Mouse (Mus musculus) limb, embryonic 11.5 days (tissue): ENCODE results near the gene Pde4d. TPM values are rescaled to one million over a fixed set of nuclear protein-coding genes. Genes with fewer than 3 reads are reported as not detected.

ENCODE experiments used
- ATAC-seq: fragments of 200-750 bp; cut with Nextera tagmentation; 2 replicates; pipeline ENCODE4 v1.8.0; 2017; ENCODE audit warnings: low read depth; ENCODE audit not compliant: insufficient number of reproducible peaks, low FRiP score, low TSS enrichment
- DNase-seq: peaks from one replicate; pipeline ENCODE4 v3.0.0-alpha.2; 2015; ENCODE audit warnings: low spot score
- H3K27ac ChIP-seq: fragments of 300-500 bp; sonication (generic); replicated peaks from 2 replicates; pipeline ENCODE4 v1.5.1; 2014; ENCODE audit warnings: low read depth, mild to moderate bottlenecking, low read length
- H3K27me3 ChIP-seq: fragments of 300-500 bp; sonication (generic); 2 replicates; pipeline ENCODE4 v1.6.1; 2014; ENCODE audit warnings: mild to moderate bottlenecking, low read length, mixed read lengths; ENCODE audit not compliant: control insufficient read depth, insufficient read depth
- H3K36me3 ChIP-seq: fragments of 300-500 bp; sonication (generic); 2 replicates; pipeline ENCODE4 v1.6.1; 2014; ENCODE audit warnings: mild to moderate bottlenecking, low read length, moderate library complexity, mixed read lengths; ENCODE audit not compliant: control insufficient read depth, insufficient read depth
- H3K4me1 ChIP-seq: fragments of 300-500 bp; sonication (generic); 2 replicates; pipeline ENCODE4 v1.6.1; 2014; ENCODE audit warnings: low read length, mixed read lengths; ENCODE audit not compliant: control insufficient read depth, insufficient read depth
- H3K4me2 ChIP-seq: fragments of 300-500 bp; sonication (generic); 2 replicates; pipeline ENCODE4 v1.6.1; 2014; ENCODE audit warnings: low read depth, mild to moderate bottlenecking, moderate library complexity; ENCODE audit not compliant: severe bottlenecking
- H3K4me3 ChIP-seq: fragments of 300-500 bp; sonication (generic); 2 replicates; pipeline ENCODE4 v1.5.1; 2014; ENCODE audit warnings: low read depth, low read length
- H3K9ac ChIP-seq: fragments of 300-500 bp; sonication (generic); 2 replicates; pipeline ENCODE4 v1.6.1; 2014; ENCODE audit warnings: mild to moderate bottlenecking, low read length
- H3K9me3 ChIP-seq: fragments of 300-500 bp; sonication (generic); 2 replicates; pipeline ENCODE4 v1.6.1; 2016; ENCODE audit warnings: low read length; ENCODE audit not compliant: control insufficient read depth
- WGBS: fragments of 180-500 bp; shearing (Covaris S2); extraction: QIAGEN DNeasy Blood & Tissue Kit; methylation state at CpG from one replicate; pipeline ENCODE4 v1.1.7; 2014; 5-methylcytosine and 5-hydroxymethylcytosine counted together
- polyA plus RNA-seq: library from polyadenylated mRNA; unstranded; fragments of >200 nt; fragmentation: Nextera tagmentation; extraction: Ambion mirVana; gene quantifications from 2 replicates; pipeline ENCODE4 v1.2.1, GENCODE M21; 2014

The Pde4d gene
- polyA plus RNA-seq, 1 experiment from 2014 or later, result 13.3 TPM

DNA sequence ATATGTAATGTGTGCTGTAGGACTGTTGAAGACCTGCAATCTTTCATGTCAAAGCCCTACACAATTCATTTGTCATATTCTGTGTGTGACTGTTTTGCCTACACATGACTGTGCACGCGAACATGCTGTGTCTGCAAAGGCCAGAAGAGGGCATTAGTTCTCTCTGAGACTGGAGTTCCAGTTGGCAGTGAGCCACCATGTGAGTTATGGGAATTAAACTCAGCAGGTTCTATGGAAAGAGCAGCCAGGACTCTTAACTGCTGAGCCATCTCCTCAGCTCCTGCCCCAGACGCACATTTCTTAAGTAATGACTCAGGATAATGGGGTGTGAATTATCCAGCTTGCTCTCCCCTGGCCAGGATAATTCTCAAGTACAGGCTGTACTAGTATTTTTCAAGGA, 363.2 kb downstream of the Pde4d start:
- H3K27me3 ChIP-seq, result no peaks in the 10 kb centered on the region
- WGBS, result 58% methylated on average over 3 of the region's 3 CpGs
- no peak overlapping the region for H3K9ac ChIP-seq
- H3K4me2 ChIP-seq, result no peak overlapping the region
- no peak for ATAC-seq
- peak; percentile 52 for DNase-seq
- H3K4me3 ChIP-seq, result no peak overlapping the region
- H3K27ac ChIP-seq, result no peak overlapping the region
- H3K4me1 ChIP-seq, result no peaks in the 10 kb centered on the region
- no peaks in the 10 kb centered on the region for H3K36me3 ChIP-seq
- H3K9me3 ChIP-seq, result no peaks in the 10 kb centered on the region

DNA sequence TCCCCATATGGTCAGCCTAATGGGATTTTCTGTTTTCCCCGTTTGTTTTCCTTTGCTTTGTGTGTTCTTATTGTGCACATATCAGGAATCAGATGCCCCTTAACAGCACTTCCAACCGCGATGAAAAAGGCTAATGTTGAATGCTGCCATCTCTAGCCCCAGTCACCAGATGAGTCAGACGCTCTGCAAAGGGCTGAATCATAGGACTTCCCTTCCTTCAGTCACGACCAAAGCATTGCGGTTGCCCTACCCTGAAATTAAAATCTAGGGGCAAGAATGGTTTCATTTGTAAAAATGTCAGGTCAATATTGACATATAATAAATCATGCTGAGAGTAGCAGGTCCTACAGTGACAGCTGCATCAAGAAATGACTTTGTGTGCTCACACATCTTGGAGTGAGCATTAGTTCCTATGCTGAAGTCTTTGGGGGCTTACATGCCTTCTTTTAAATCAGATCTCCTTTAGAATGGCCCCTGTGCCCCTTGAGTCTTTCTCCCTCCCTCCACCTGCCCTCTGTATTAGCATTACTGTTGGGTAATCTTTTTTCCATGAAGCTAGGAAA, 370.2 kb downstream of the Pde4d start:
- H3K4me2 ChIP-seq, result no peak overlapping the region
- no peaks in the 10 kb centered on the region for H3K27me3 ChIP-seq
- no peak for ATAC-seq
- no peak overlapping the region for H3K4me3 ChIP-seq
- WGBS, result 83% methylated on average over 6 of the region's 6 CpGs
- H3K4me1 ChIP-seq, result no peaks in the 10 kb centered on the region
- no peaks in the 10 kb centered on the region for H3K36me3 ChIP-seq
- H3K9me3 ChIP-seq, result no peaks in the 10 kb centered on the region
- H3K9ac ChIP-seq, result no peak overlapping the region
- no peak for DNase-seq
- no peak overlapping the region for H3K27ac ChIP-seq

DNA sequence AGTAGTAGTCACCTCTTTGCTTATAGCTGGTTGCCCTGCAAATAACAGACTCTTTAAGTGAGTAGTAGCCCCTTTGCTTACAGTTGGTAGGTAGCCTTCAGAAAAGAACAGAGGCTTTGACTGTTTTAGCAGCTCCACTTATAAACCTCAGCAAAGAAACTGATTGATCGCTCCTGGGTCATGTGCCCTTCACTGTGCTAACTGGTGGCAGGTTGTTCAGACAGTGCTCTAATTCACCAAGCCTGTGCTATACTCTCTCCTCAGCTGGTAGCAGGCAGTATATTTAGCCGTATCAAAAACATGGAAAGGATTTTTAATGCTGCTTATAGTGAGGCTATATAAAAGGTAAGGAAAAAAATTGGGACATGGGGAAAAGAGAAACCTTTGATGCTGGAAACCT, 370.7 kb downstream of the Pde4d start:
- H3K4me2 ChIP-seq, result no peak overlapping the region

DNA sequence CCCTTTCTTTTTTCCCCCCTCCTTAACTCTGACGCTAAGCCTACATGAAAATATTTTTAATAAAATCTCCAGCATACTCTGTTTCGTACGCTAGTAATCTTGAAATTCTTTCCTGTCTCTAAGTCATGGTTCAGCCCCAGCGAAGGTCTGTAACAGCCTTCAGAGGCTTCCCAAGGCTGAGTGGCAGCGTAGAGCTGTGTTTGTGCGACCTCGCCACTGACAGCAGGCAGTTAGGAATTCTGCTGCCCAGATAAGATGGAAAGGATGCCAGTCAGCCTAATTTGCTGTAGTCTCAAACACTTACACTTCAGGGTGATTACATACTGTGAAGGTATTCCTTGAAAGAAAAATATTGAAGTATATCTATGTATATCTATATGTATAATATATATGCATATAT, 371.5 kb downstream of the Pde4d start:
- DNase-seq (no peak), ATAC-seq (no peak)
- Histone ChIP-seq H3K36me3 (no peaks in the 10 kb centered on the region), H3K4me2 (no peak overlapping the region), H3K9me3 (no peaks in the 10 kb centered on the region), H3K27me3 (no peaks in the 10 kb centered on the region), H3K27ac (no peak overlapping the region), H3K4me3 (no peak overlapping the region), H3K9ac (no peak overlapping the region), H3K4me1 (no peaks in the 10 kb centered on the region)
- 84% methylated on average over 7 of the region's 7 CpGs for WGBS

More for the DNA sequence above, 370.7 kb downstream of the Pde4d start:
- Histone ChIP-seq H3K4me3 (no peak overlapping the region), H3K9ac (no peak overlapping the region), H3K27me3 (no peaks in the 10 kb centered on the region), H3K36me3 (no peaks in the 10 kb centered on the region), H3K27ac (no peak overlapping the region), H3K9me3 (no peaks in the 10 kb centered on the region), H3K4me1 (no peaks in the 10 kb centered on the region)
- ATAC-seq, result no peak; the same call in 1 of the 2 replicates
- no peak for DNase-seq
- 80% methylated on average over 2 of the region's 2 CpGs for WGBS

DNA sequence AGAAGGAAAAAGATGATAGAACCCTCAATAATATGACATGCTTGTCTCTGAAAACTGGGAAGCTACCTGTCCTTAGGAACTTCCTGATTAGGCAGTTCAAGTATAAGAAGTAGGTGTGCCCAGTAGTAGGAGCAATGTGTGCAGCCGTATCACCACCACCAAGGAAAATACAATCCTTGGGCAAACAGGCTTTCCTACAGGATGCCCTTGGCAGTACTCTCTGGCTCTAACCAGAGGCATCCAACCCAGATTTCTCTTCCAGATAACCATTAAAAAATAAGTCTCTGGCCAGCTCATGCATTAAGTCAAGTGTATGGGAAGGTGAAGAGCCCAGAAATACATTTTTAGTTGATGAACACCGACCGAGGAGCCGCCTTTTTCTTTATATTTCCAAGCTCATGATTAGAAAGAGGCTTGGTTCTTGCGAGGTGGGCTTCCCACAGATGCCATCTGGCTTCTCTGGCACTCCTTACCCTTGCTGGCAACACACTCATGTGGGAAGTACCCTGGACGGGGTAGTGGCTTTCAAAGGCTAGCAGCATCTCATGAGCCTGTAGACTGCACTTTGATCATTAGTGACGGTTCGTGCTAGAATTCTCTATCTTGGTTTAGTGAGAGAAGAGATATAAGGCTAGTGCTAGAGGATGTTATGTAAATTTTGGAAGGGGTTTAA, 375.0 kb downstream of the Pde4d start:
- Histone ChIP-seq H3K9ac (no peak overlapping the region), H3K4me3 (no peak overlapping the region), H3K27ac (no peak overlapping the region), H3K4me1 (no peaks in the 10 kb centered on the region), H3K36me3 (no peaks in the 10 kb centered on the region), H3K27me3 (no peaks in the 10 kb centered on the region), H3K9me3 (no peaks in the 10 kb centered on the region), H3K4me2 (no peak overlapping the region)
- WGBS, result 92% methylated on average over 8 of the region's 8 CpGs
- ATAC-seq (no peak), DNase-seq (no peak)

DNA sequence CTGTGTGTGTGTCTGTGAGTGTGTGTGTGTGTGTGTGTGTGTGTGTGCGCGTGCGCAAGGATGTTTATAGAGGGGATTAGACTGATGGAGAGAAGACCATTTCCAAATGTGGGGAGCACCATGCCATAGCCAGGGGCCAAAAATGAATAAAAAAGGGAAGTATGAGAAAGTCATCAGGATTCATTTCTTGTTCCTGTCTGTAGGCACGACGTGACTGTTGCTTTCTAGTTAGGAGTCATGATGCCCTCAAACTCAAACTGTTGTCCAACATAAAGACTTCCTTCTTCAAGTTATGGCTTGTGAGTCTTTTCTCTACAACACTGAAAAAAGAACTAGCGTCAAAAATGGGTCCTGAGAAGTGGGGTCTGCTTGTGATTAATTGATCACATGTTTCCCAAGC, 375.8 kb downstream of the Pde4d start:
- Histone ChIP-seq H3K4me2 (no peak overlapping the region), H3K27me3 (no peaks in the 10 kb centered on the region), H3K4me1 (no peaks in the 10 kb centered on the region), H3K9ac (no peak overlapping the region), H3K9me3 (no peaks in the 10 kb centered on the region), H3K27ac (no peak overlapping the region), H3K36me3 (no peaks in the 10 kb centered on the region), H3K4me3 (no peak overlapping the region)
- DNase-seq (no peak), ATAC-seq (no peak)
- WGBS, result 87% methylated on average over 6 of the region's 6 CpGs

DNA sequence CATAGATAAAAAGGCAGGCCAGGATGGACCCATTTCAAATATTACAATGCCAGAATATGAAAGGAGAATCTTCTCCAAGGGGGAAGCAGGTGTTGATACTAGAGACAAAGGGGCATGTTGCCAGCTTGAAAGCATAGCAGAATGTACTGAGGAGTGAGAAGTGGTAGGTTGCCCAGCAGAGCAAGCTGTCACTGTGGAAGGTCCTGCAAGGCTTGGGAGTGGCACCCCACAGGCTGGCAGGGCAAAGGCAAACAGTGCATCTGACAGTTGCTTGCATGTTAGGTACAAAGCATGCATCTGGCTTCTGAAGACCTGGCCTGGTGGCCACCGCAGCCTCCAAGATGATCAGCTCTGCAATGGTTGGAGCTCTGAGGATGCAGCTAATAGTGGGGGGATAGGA, 384.4 kb downstream of the Pde4d start:
- H3K4me3 ChIP-seq, result no peak overlapping the region
- no peaks in the 10 kb centered on the region for H3K4me1 ChIP-seq
- H3K27me3 ChIP-seq, result no peaks in the 10 kb centered on the region
- no peak overlapping the region for H3K27ac ChIP-seq
- no peak for ATAC-seq
- no peak overlapping the region for H3K4me2 ChIP-seq
- H3K36me3 ChIP-seq, result no peaks in the 10 kb centered on the region
- no peak overlapping the region for H3K9ac ChIP-seq
- no peak for DNase-seq
- no peaks in the 10 kb centered on the region for H3K9me3 ChIP-seq
- WGBS, result 100% methylated on average over 1 of the region's 1 CpGs

DNA sequence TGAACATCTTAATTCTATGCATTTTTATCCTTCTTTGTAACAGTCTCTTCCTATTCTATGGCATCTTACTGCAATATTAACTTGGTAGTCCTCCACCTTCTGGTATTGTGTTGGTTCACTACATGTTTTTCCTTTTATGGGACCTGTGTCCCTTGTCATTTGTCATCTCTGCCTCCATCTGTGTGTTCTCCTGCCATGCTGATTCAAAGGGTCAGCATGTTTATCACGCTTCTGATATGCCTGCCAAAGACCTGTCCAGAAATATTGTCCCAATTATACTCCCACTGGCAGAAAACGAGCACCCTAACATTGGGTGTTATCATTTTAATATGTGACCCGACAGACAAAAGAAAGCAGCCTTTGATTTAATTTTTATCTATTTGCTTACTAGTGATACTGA, 386.6 kb downstream of the Pde4d start:
- Histone ChIP-seq H3K9me3 (no peaks in the 10 kb centered on the region), H3K4me3 (no peak overlapping the region), H3K4me2 (no peak overlapping the region), H3K4me1 (no peaks in the 10 kb centered on the region), H3K9ac (no peak overlapping the region), H3K27me3 (no peaks in the 10 kb centered on the region), H3K27ac (no peak overlapping the region), H3K36me3 (no peaks in the 10 kb centered on the region)
- DNase-seq (no peak), ATAC-seq (no peak)
- WGBS, result 80% methylated on average over 3 of the region's 3 CpGs

DNA sequence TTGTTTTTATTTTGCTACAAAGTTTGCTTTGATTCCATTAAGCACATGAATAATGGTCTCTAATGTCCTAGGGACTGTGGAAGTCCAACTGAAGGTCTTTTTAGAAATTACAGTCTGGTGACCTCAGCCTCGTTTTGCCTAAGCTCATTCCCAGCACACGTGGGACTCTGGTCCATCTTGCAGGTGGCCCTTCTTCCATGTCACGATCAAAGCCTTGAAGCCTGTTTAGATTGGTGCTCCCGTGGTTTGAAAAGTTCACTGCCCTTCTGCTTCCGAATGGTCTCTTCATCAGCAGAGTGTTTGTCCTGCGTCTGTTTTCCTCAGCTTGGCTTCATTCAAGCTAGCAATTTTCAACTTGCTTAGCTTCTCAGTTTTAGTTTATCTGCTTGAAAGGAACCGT, 389.4 kb downstream of the Pde4d start:
- no peak for ATAC-seq
- no peak for DNase-seq
- Histone ChIP-seq H3K4me2 (no peak overlapping the region), H3K9ac (no peak overlapping the region), H3K27me3 (no peaks in the 10 kb centered on the region), H3K4me3 (no peak overlapping the region), H3K27ac (no peak overlapping the region), H3K9me3 (no peaks in the 10 kb centered on the region), H3K36me3 (no peaks in the 10 kb centered on the region), H3K4me1 (no peaks in the 10 kb centered on the region)
- 67% methylated on average over 7 of the region's 7 CpGs for WGBS
